Mouse (Mus musculus): ENCODE results near the gene Arhgap28.

DNA sequence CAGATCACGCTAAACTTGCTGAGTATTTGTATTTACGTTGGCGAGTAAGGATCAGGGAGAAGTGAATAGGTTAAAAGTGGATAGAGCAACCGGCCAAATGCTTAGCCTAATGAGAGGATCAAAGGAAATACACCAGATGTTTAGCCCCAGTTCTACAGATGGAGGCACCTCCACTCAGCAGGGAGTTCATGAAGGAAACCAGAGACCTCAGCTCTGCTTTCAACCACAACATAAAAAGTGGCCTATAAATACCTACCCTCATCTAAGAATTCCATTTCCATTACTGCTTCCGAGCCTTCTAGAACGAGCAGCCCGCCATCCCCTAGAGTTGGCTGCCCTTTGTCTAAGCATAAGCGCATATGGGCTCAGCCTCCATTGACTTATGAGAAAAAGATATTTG lies 4.1 kb downstream of the Arhgap28 start:
- TF ChIP-seq TAL1 (conservative IDR thresholded peaks at IDR 0.05; ENCODE audit: low read depth, low read length): no peak
- TF ChIP-seq CTCF (IDR thresholded peaks at IDR 0.05; ENCODE audit: low read depth, low read length): no peak
- no peak for TF ChIP-seq GATA1 (IDR thresholded peaks at IDR 0.05; ENCODE audit: borderline replicate concordance, low read length)
- TF ChIP-seq POLR2AphosphoS5 (IDR thresholded peaks at IDR 0.05; ENCODE audit: insufficient replicate concordance, low read depth, low read length): no peak

Data from G1E (cell line).